Mouse (Mus musculus) lung, adult 2 months (tissue): ENCODE results near the gene Sh3yl1.

Experiments used
- CTCF ChIP-seq: fragments of 200-500 bp; IDR thresholded peaks from 2 replicates; pipeline ENCODE4 v1.5.1; 2011; ENCODE audit warnings: mild to moderate bottlenecking, low read length, control low read depth; ENCODE audit not compliant: insufficient read depth
- POLR2A ChIP-seq: fragments of 200-500 bp; IDR thresholded peaks from 2 replicates; pipeline ENCODE4 v1.6.1; 2011; ENCODE audit warnings: low read depth, mild to moderate bottlenecking, control low read depth, low read length, borderline replicate concordance; ENCODE audit errors: extremely low read depth

GRCm38 (mm10) chr12:31003795-31004194 lies 92.3 kb downstream of the Sh3yl1 start:
- TF ChIP-seq CTCF (no peak), POLR2A (no peak)
